Mouse (Mus musculus) midbrain, postnatal 0 days (tissue): ENCODE data around the gene Rfng. TPM values are rescaled to one million over a fixed set of nuclear protein-coding genes. Genes with fewer than 3 reads are reported as not detected.
A peak's percentile ranks its signal among the peaks of the same experiment; 100 is the strongest.

Experiments used
- ATAC-seq: fragments of 200-750 bp; cut with Nextera tagmentation; 2 replicates; pipeline ENCODE4 v1.8.0; 2017; ENCODE audit warnings: moderate number of reproducible peaks, mild to moderate bottlenecking, moderate TSS enrichment, moderate library complexity; ENCODE audit not compliant: low FRiP score
- DNase-seq: peaks from one replicate; pipeline ENCODE4 v3.0.0-alpha.2; 2015; ENCODE audit warnings: low spot score
- H3K27ac ChIP-seq: fragments of 300-500 bp; sonication (generic); 2 replicates; pipeline ENCODE4 v1.5.1; 2014; ENCODE audit warnings: low read depth, mild to moderate bottlenecking, low read length, mixed read lengths
- H3K27me3 ChIP-seq: fragments of 300-500 bp; sonication (generic); 2 replicates; pipeline ENCODE4 v1.6.1; 2014; ENCODE audit warnings: low read length, control low read depth, mixed read lengths; ENCODE audit not compliant: insufficient read depth
- H3K36me3 ChIP-seq: fragments of 300-500 bp; sonication (generic); 2 replicates; pipeline ENCODE4 v1.6.1; 2014; ENCODE audit warnings: low read length, control low read depth, mixed read lengths; ENCODE audit not compliant: insufficient read depth
- H3K4me1 ChIP-seq: fragments of 300-500 bp; sonication (generic); 2 replicates; pipeline ENCODE4 v1.6.1; 2014; ENCODE audit warnings: mild to moderate bottlenecking, control low read depth, antibody characterized with exemption, low read length, mixed read lengths; ENCODE audit not compliant: insufficient read depth
- H3K4me2 ChIP-seq: fragments of 300-500 bp; sonication (generic); 2 replicates; pipeline ENCODE4 v1.6.1; 2014; ENCODE audit warnings: low read depth, mild to moderate bottlenecking, low read length, mixed read lengths; ENCODE audit not compliant: poor library complexity, severe bottlenecking
- H3K4me3 ChIP-seq: fragments of 300-500 bp; sonication (generic); 2 replicates; pipeline ENCODE4 v1.5.1; 2014; ENCODE audit warnings: low read depth, mild to moderate bottlenecking, low read length, moderate library complexity
- H3K9ac ChIP-seq: fragments of 300-500 bp; sonication (generic); replicated peaks from 2 replicates; pipeline ENCODE4 v1.6.1; 2014; ENCODE audit warnings: mild to moderate bottlenecking, low read length, moderate library complexity, mixed read lengths; ENCODE audit not compliant: poor library complexity, severe bottlenecking
- H3K9me3 ChIP-seq: fragments of 300-500 bp; sonication (generic); 2 replicates; pipeline ENCODE4 v1.6.1; 2016; ENCODE audit warnings: low read length, control low read depth
- CTCF ChIP-seq: IDR thresholded peaks from 2 replicates; pipeline ENCODE4 v1.5.1; 2016; ENCODE audit warnings: antibody characterized with exemption, mild to moderate bottlenecking
- WGBS: fragments of 180-500 bp; shearing (Covaris S2); extraction: QIAGEN DNeasy Blood & Tissue Kit; methylation state at CpG from one replicate; pipeline ENCODE4 v1.1.7; 2014; 5-methylcytosine and 5-hydroxymethylcytosine counted together
- polyA plus RNA-seq: library from polyadenylated mRNA; unstranded; fragments of >200 nt; fragmentation: Nextera tagmentation; extraction: Ambion mirVana; gene quantifications from 2 replicates; pipeline ENCODE4 v1.2.1, GENCODE M21; 2015
- total RNA-seq: library from RNA; depleted of rRNA; stranded (reverse); fragments of >200 nt; gene quantifications from 2 replicates; pipeline ENCODE4 v1.2.3, GENCODE M21; 2014

The Rfng gene
- total and polyA plus RNA-seq, 2 experiments from 2014 or later, result 106 to 130 TPM

GRCm38 (mm10) chr11:120804274-120804673, 20.3 kb upstream of the Rfng start:
- no peak for TF ChIP-seq CTCF

GRCm38 (mm10) chr11:120800061-120800904, 16.3 kb upstream of the Rfng start:
- Histone ChIP-seq H3K9ac (no peak overlapping the region), H3K4me1 (peaks cover 4% of the 10 kb centered on the region), H3K4me3 (no peak overlapping the region), H3K36me3 (peaks cover 2% of the 10 kb centered on the region; the same call in 1 of the 2 replicates), H3K9me3 (no peaks in the 10 kb centered on the region), H3K4me2 (no peak overlapping the region), H3K27ac (peak overlapping the region; percentile 1; the same call in 1 of the 2 replicates), H3K27me3 (no peaks in the 10 kb centered on the region)
- 13% methylated on average over 10 of the region's 10 CpGs for whole genome bisulfite sequencing
- peak; percentile 90 for DNase-seq
- 0 out of 2 replicates have a peak, but pooled peaks have one; percentile 46 for ATAC-seq
- TF ChIP-seq CTCF, result peak; percentile 92

More at GRCm38 (mm10) chr11:120804274-120804673, 20.3 kb upstream of the Rfng start:
- H3K4me1 ChIP-seq, result no peaks in the 10 kb centered on the region
- H3K9ac ChIP-seq, result no peak overlapping the region
- H3K4me2 ChIP-seq, result no peak overlapping the region
- no peak overlapping the region for H3K27ac ChIP-seq
- no peaks in the 10 kb centered on the region for H3K9me3 ChIP-seq
- no peak for ATAC-seq
- H3K27me3 ChIP-seq, result no peaks in the 10 kb centered on the region
- H3K36me3 ChIP-seq, result peaks cover 41% of the 10 kb centered on the region
- no peak overlapping the region for H3K4me3 ChIP-seq
- no peak for DNase-seq
- 79% methylated on average over 7 of the region's 7 CpGs for WGBS

GRCm38 (mm10) chr11:120799316-120799890, 15.4 kb upstream of the Rfng start:
- no peaks in the 10 kb centered on the region for H3K27me3 ChIP-seq
- 83% methylated on average over 6 of the region's 6 CpGs for WGBS
- peaks cover 7% of the 10 kb centered on the region for H3K4me1 ChIP-seq
- peaks cover under 1% of the 10 kb centered on the region; the same call in 1 of the 2 replicates for H3K36me3 ChIP-seq
- no peak for TF ChIP-seq CTCF
- no peak overlapping the region for H3K9ac ChIP-seq
- no peak overlapping the region for H3K4me3 ChIP-seq
- DNase-seq (no peak), ATAC-seq (no peak)
- no peak overlapping the region for H3K27ac ChIP-seq
- no peaks in the 10 kb centered on the region for H3K9me3 ChIP-seq
- no peak overlapping the region for H3K4me2 ChIP-seq

GRCm38 (mm10) chr11:120798244-120798643, 14.2 kb upstream of the Rfng start:
- Histone ChIP-seq H3K4me2 (no peak overlapping the region), H3K4me3 (no peak overlapping the region), H3K27me3 (no peaks in the 10 kb centered on the region), H3K9me3 (no peaks in the 10 kb centered on the region), H3K9ac (no peak overlapping the region), H3K4me1 (peaks cover 7% of the 10 kb centered on the region), H3K27ac (no peak overlapping the region), H3K36me3 (peaks cover 5% of the 10 kb centered on the region; the same call in 1 of the 2 replicates)
- DNase-seq (no peak), ATAC-seq (no peak)
- WGBS, result 89% methylated on average over 3 of the region's 3 CpGs
- TF ChIP-seq CTCF, result no peak

- no peak; the same call in 1 of the 2 replicates for ATAC-seq
These were observed 12.6 kb upstream of the Rfng start for GRCm38 (mm10) chr11:120796614-120796946.

More at GRCm38 (mm10) chr11:120796614-120796946, 12.6 kb upstream of the Rfng start:
- Histone ChIP-seq H3K27me3 (no peaks in the 10 kb centered on the region), H3K9ac (peak overlapping the region; percentile 46), H3K4me2 (peak overlapping the region; percentile 96), H3K36me3 (peaks cover 20% of the 10 kb centered on the region), H3K4me1 (peaks cover 7% of the 10 kb centered on the region), H3K9me3 (no peaks in the 10 kb centered on the region), H3K27ac (peak overlapping the region; percentile 80), H3K4me3 (peak overlapping the region; percentile 98)
- 17% methylated on average over 8 of the region's 8 CpGs for WGBS
- no peak for DNase-seq
- TF ChIP-seq CTCF, result no peak
